Mouse (Mus musculus) NIH3T3 (cell line): ENCODE data around the gene H2-K1.
"Not testable (repeated sequence)": the region's sequence is repeated elsewhere in the genome, so short reads cannot be mapped to it uniquely, and the experiment has no call there.

ENCODE experiments used
- DNase-seq: peaks from one replicate; pipeline ENCODE4 v3.0.0-alpha.2; 2012; ENCODE audit warnings: low read depth

Gene H2-K1

GRCm38 (mm10) chr17:33954646-33955554 lies 45.2 kb downstream of the H2-K1 start:
- peak; percentile 66 for DNase-seq

GRCm38 (mm10) chr17:33953961-33954565 lies 46.1 kb downstream of the H2-K1 start:
- peak; percentile 70 for DNase-seq

GRCm38 (mm10) chr17:33953310-33953709 lies 46.8 kb downstream of the H2-K1 start:
- DNase-seq, result no peak

- DNase-seq, result no peak
Observed at GRCm38 (mm10) chr17:33952879-33953278, 47.3 kb downstream of the H2-K1 start.

DNA sequence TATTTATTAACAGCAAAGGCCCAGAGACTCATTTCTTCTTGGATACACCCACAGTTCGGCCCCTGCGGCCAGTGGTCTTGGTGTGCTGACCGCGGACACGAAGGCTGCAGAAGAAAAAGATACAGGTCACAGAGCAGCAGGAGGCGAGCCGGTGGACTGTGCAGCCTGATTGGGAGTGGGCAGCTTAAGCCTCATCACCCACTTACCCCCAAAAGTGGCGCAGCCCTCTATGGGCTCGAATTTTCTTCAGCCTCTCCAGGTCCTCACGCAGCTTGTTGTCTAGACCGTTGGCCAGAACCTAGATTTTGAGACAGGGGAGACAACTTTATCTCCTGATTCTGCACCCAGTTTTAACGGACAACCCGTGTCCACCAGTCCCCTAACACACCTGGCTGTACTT lies 48.1 kb downstream of the H2-K1 start:
- DNase-seq, result not testable (repeated sequence)

GRCm38 (mm10) chr17:33951021-33951946 lies 48.9 kb downstream of the H2-K1 start, which contains the start of gene B3galt4:
Gene B3galt4, minus strand, starts transcription at chr17:33951488.
- DNase-seq, result peak; percentile 93

GRCm38 (mm10) chr17:33950131-33950625 lies 50.0 kb downstream of the H2-K1 start:
- no peak for DNase-seq

DNA sequence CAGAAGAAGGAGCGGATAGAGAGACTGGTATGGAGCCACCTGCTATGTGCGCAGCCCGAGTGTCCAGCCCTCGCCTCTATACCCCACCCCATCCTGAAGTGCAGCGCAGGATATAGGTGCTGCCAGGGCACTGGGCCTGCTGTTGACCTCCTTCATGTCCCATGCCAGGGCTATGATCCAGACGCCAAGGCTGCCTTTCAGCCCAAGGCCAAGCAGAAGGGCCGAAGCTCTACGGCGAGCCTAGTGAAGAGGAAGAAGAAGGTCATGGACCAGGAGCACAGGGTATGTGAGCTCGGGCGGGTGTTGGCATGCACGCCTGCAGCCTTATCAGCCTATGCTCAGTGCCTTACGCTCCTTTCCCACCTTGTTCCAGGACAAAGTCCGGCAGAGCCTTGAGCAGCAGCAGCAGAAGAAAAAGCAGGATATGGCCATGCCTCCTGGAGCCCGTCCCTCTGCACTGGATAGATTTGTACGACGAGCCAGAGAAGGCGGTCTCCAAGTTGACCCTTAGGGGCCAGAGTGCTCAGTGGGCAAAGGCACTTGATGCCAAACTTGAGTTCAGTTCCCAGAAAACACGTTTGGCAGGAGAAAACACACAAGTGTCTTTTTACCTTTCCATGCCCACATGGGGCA lies 51.1 kb downstream of the H2-K1 start:
- no peak for DNase-seq

DNA sequence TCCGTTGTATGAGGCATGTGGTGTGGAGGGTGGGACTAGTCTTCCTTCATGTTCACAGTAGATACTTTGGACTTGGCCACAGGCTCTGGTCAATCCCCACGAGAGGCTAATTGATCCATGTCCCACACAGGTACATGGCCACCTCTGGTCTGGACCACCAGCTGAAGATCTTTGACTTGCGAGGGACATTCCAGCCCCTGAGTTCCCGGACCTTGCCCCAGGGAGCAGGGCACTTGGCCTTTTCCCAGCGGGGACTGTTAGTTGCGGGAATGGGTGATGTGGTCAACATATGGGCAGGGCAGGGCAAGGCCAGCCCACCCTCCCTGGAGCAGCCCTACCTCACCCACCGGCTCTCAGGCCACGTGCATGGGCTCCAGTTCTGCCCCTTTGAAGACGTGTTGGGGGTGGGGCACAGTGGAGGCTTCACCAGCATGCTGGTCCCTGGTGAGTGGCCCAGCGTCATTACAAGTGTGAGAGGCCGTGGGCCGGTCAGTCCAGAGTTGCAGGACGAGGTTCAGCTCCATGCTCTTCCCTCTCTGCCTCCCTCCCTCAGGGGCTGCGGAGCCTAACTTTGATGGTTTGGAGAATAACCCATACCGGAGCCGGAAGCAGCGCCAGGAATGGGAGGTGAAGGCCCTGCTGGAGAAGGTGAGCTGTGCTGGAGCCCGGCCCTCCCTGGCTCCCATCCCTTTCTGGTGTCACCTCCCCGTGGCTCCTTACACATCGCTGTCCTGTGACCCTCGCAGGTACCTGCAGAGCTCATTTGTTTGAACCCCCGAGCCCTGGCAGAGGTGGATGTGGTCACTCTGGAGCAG lies 51.9 kb downstream of the H2-K1 start:
- no peak for DNase-seq

DNA sequence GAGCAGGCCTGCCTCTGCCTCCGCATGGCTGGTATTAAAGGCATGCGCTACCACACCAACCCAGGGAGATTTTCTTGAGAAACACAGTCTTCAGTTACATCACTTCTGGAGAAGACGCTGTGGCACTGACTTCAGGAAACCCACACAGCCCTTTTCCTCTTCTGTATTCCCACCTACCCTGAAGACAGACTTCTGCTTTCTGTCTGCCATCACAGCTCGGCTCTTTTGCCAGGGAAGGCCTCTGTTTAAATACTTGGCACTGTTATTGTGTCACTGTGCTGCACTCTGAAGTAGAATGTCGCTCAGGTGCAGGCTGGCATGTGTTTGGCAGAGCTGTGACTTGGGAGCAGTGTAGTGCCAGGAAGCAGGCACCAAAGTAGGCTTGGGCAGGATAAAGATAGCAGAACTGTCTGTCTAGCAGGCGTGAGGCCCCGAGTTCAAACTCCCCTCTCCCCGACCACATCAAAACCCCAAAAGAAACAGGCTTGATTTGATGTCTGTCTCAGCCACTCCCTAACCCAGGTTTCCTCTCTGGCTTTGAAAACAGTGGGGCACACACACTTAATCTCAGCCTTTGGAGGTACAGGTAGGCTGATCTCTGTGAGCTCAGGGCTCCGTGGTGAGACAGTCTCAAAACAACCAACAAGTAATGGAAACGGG lies 52.6 kb downstream of the H2-K1 start:
- DNase-seq, result no peak
